Mouse (Mus musculus) olfactory bulb, adult 2 months (tissue): Measurements from ENCODE around the gene Chmp1a. TPM values are rescaled to one million over a fixed set of nuclear protein-coding genes. Genes with fewer than 3 reads are reported as not detected.

Experiments
- H3K27ac ChIP-seq: fragments of 200-500 bp; 2 replicates; pipeline ENCODE4 v1.5.1; 2012; ENCODE audit warnings: low read depth, low read length; ENCODE audit not compliant: insufficient read depth
- H3K4me1 ChIP-seq: fragments of 200-500 bp; 2 replicates; pipeline ENCODE4 v1.6.1; 2012; ENCODE audit warnings: low read length; ENCODE audit not compliant: control insufficient read depth, insufficient read depth
- H3K4me3 ChIP-seq: fragments of 200-500 bp; 2 replicates; pipeline ENCODE4 v1.5.1; 2012; ENCODE audit warnings: mild to moderate bottlenecking, low read depth, low read length, moderate library complexity; ENCODE audit not compliant: insufficient read depth
- CTCF ChIP-seq: fragments of 200-500 bp; IDR thresholded peaks from 2 replicates; pipeline ENCODE4 v1.5.1; 2012; ENCODE audit warnings: low read depth, mild to moderate bottlenecking, low read length, moderate library complexity; ENCODE audit not compliant: insufficient read depth
- POLR2A ChIP-seq: fragments of 200-500 bp; IDR thresholded peaks from 2 replicates; pipeline ENCODE4 v1.6.1; 2012; ENCODE audit warnings: mild to moderate bottlenecking, low read depth, low read length, moderate library complexity; ENCODE audit not compliant: insufficient read depth
- WGBS: fragments of 180-500 bp; shearing (Covaris S2); methylation state at CpG from one replicate; pipeline ENCODE4 v1.1.7; 2018; 5-methylcytosine and 5-hydroxymethylcytosine counted together
- polyA plus RNA-seq: library from polyadenylated mRNA; stranded (reverse); fragments of >200 nt; gene quantifications from 2 replicates; pipeline ENCODE4 v1.2.4, GENCODE M21; 2012; ENCODE audit warnings: low replicate concordance; ENCODE audit not compliant: missing spikeins, insufficient read depth, insufficient read length

The Chmp1a gene
- polyA plus RNA-seq, 1 experiment: not detected

- TF ChIP-seq POLR2A (no peak), CTCF (no peak)
- no peaks in the 10 kb centered on the region; the same call in 1 of the 2 replicates for H3K4me1 ChIP-seq
- WGBS: 98% methylated on average over 6 of the region's 6 CpGs
- H3K27ac ChIP-seq: no peak overlapping the region
- no peak overlapping the region for H3K4me3 ChIP-seq
Measured at GRCm38 (mm10) chr8:123247748-123248147, 35.2 kb upstream of the Chmp1a start.

GRCm38 (mm10) chr8:123245543-123245942, 33.0 kb upstream of the Chmp1a start:
- TF ChIP-seq POLR2A: no peak
- TF ChIP-seq CTCF: no peak
- Histone ChIP-seq H3K27ac (no peak overlapping the region), H3K4me1 (peaks cover 3% of the 10 kb centered on the region; the same call in 1 of the 2 replicates), H3K4me3 (no peak overlapping the region)
- WGBS: 89% methylated on average over 12 of the region's 12 CpGs

GRCm38 (mm10) chr8:123244382-123244781, 31.8 kb upstream of the Chmp1a start:
- Histone ChIP-seq H3K4me3 (no peak overlapping the region), H3K27ac (no peak overlapping the region), H3K4me1 (peaks cover 3% of the 10 kb centered on the region; the same call in 1 of the 2 replicates)
- no peak for TF ChIP-seq CTCF
- TF ChIP-seq POLR2A: no peak
- 94% methylated on average over 4 of the region's 4 CpGs for WGBS

- no peak overlapping the region for H3K4me3 ChIP-seq
- 73% methylated on average over 11 of the region's 11 CpGs for WGBS
- TF ChIP-seq POLR2A: no peak
- no peak for TF ChIP-seq CTCF
- H3K27ac ChIP-seq: no peak overlapping the region
- peaks cover 3% of the 10 kb centered on the region; the same call in 1 of the 2 replicates for H3K4me1 ChIP-seq
Measured at GRCm38 (mm10) chr8:123243053-123243452, 30.5 kb upstream of the Chmp1a start.

- TF ChIP-seq CTCF: no peak
- TF ChIP-seq POLR2A: no peak
- no peak overlapping the region for H3K4me3 ChIP-seq
- H3K4me1 ChIP-seq: peaks cover 3% of the 10 kb centered on the region; the same call in 1 of the 2 replicates
- WGBS: 75% methylated on average over 7 of the region's 7 CpGs
- no peak overlapping the region for H3K27ac ChIP-seq
Measured at GRCm38 (mm10) chr8:123242107-123242923, 29.8 kb upstream of the Chmp1a start.

- WGBS: 78% methylated on average over 10 of the region's 10 CpGs
- no peak overlapping the region for H3K4me3 ChIP-seq
- no peak for TF ChIP-seq CTCF
- TF ChIP-seq POLR2A: no peak
- H3K4me1 ChIP-seq: peaks cover 15% of the 10 kb centered on the region
- H3K27ac ChIP-seq: no peak overlapping the region
Measured at GRCm38 (mm10) chr8:123239398-123239797, 26.8 kb upstream of the Chmp1a start.

- 1% methylated on average over 57 of the region's 57 CpGs for WGBS
- Histone ChIP-seq H3K4me1 (peaks cover 35% of the 10 kb centered on the region), H3K4me3 (peak within 1 kb of the TSS; percentile 61), H3K27ac (peak within 1 kb of the TSS; percentile 85)
- peak; percentile 35; the same call in 1 of the 2 replicates for TF ChIP-seq CTCF
- peak; percentile 45; the same call in 1 of the 2 replicates for TF ChIP-seq POLR2A
Measured at GRCm38 (mm10) chr8:123235520-123236497, 23.2 kb upstream of the Chmp1a start, which contains the start of gene Spata2l. Gene Spata2l, minus strand, starts transcription at chr8:123236233.

- Histone ChIP-seq H3K4me3 (peak overlapping the region; percentile 61), H3K27ac (peak overlapping the region; percentile 85), H3K4me1 (peaks cover 35% of the 10 kb centered on the region)
- WGBS: 12% methylated on average over 13 of the region's 13 CpGs
- TF ChIP-seq POLR2A (no peak), CTCF (no peak)
Measured at GRCm38 (mm10) chr8:123234918-123235519, 22.5 kb upstream of the Chmp1a start.
